Mouse (Mus musculus): ENCODE results near the gene Dapk3.

Dapk3 gene

GRCm38 (mm10) chr10:81182336-81183333 is at the start of gene Dapk3:
Dapk3 (plus strand) TSS chr10:81183005.
- DNase-seq (ENCODE audit: low spot score), result peak; percentile 99

- no peak for DNase-seq (ENCODE audit: low spot score)
Observed at GRCm38 (mm10) chr10:81134181-81134587, 48.6 kb upstream of the Dapk3 start.

GRCm38 (mm10) chr10:81134966-81135681 is 47.7 kb upstream of the Dapk3 start, which contains the start of gene Zbtb7a:
Zbtb7a (plus strand) TSS chr10:81135220.
- DNase-seq (ENCODE audit: low spot score), result peak; percentile 74

- DNase-seq (ENCODE audit: low spot score), result peak; percentile 84
Observed at GRCm38 (mm10) chr10:81135831-81136705, 46.7 kb upstream of the Dapk3 start.

GRCm38 (mm10) chr10:81136706-81137231 is 46.0 kb upstream of the Dapk3 start:
- peak; percentile 87 for DNase-seq (ENCODE audit: low spot score)

- DNase-seq (ENCODE audit: low spot score), result peak; percentile 99
Observed at GRCm38 (mm10) chr10:81137252-81138130, 45.3 kb upstream of the Dapk3 start.

GRCm38 (mm10) chr10:81138131-81138782 is 44.5 kb upstream of the Dapk3 start:
- peak; percentile 75 for DNase-seq (ENCODE audit: low spot score)

- DNase-seq (ENCODE audit: low spot score), result no peak
Observed at GRCm38 (mm10) chr10:81138821-81139528, 43.8 kb upstream of the Dapk3 start.

- no peak for DNase-seq (ENCODE audit: low spot score)
Observed at GRCm38 (mm10) chr10:81139529-81139846, 43.3 kb upstream of the Dapk3 start.

GRCm38 (mm10) chr10:81140005-81140404 is 42.8 kb upstream of the Dapk3 start:
- no peak for DNase-seq (ENCODE audit: low spot score)

GRCm38 (mm10) chr10:81140717-81141454 is 41.9 kb upstream of the Dapk3 start:
- DNase-seq (ENCODE audit: low spot score), result peak; percentile 50

GRCm38 (mm10) chr10:81141455-81142210 is 41.2 kb upstream of the Dapk3 start:
- DNase-seq (ENCODE audit: low spot score), result no peak

- DNase-seq (ENCODE audit: low spot score), result peak; percentile 51
Observed at GRCm38 (mm10) chr10:81142551-81142981, 40.2 kb upstream of the Dapk3 start.

- peak; percentile 47 for DNase-seq (ENCODE audit: low spot score)
Observed at GRCm38 (mm10) chr10:81143157-81143633, 39.6 kb upstream of the Dapk3 start.

- no peak for DNase-seq (ENCODE audit: low spot score)
Observed at GRCm38 (mm10) chr10:81143845-81144437, 38.9 kb upstream of the Dapk3 start.

GRCm38 (mm10) chr10:81144667-81145066 is 38.1 kb upstream of the Dapk3 start:
- DNase-seq (ENCODE audit: low spot score), result peak; percentile 81

- no peak for DNase-seq (ENCODE audit: low spot score)
Observed at GRCm38 (mm10) chr10:81145307-81145706, 37.5 kb upstream of the Dapk3 start.

Data from MN1 (cell line).